Mouse (Mus musculus) stomach, postnatal 0 days (tissue): ENCODE results near the gene Stk10.

Experiments
- CTCF ChIP-seq: IDR thresholded peaks from 2 replicates; pipeline ENCODE4 v1.5.1; 2016; ENCODE audit warnings: antibody characterized with exemption, low read depth, mild to moderate bottlenecking, moderate library complexity
- EP300 ChIP-seq: optimal IDR thresholded peaks from 2 replicates; pipeline ENCODE3; 2016; ENCODE audit warnings: antibody characterized with exemption

- TF ChIP-seq CTCF (no peak), EP300 (no peak)
These were observed 40.6 kb downstream of the Stk10 start for GRCm38 (mm10) chr11:32573669-32574068.
